Mouse (Mus musculus): ENCODE measurements around the gene Clpb.
"Not testable (repeated sequence)": the region's sequence is repeated elsewhere in the genome, so short reads cannot be mapped to it uniquely, and the experiment has no call there.

The Clpb gene

GRCm38 (mm10) chr7:101663514-101664159 lies at the start of gene Clpb:
Clpb (plus strand) TSS chr7:101663633.
- DNase-seq (ENCODE audit: low read depth, low spot score) = peak; percentile 98

DNA sequence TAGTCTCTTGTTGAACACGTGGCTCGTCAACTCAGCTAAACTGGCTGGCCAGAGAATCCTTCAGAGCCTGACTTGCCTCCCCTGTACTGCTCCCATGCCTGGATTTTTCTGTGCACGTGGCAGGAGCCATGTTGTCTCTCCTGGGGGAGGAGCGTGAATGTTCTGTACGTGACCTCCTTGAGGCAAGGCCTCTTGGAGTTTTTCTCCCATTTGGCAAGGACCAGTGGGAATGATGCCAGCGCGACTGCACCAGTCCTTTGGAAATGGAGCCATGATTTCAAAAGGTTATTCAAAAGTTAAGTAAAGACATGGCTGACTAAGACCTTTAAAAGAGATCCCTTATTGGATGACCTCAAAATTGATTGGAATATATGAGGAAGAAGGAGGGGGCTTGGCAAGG lies 48.0 kb upstream of the Clpb start:
- no peak for DNase-seq (ENCODE audit: low read depth, low spot score)

DNA sequence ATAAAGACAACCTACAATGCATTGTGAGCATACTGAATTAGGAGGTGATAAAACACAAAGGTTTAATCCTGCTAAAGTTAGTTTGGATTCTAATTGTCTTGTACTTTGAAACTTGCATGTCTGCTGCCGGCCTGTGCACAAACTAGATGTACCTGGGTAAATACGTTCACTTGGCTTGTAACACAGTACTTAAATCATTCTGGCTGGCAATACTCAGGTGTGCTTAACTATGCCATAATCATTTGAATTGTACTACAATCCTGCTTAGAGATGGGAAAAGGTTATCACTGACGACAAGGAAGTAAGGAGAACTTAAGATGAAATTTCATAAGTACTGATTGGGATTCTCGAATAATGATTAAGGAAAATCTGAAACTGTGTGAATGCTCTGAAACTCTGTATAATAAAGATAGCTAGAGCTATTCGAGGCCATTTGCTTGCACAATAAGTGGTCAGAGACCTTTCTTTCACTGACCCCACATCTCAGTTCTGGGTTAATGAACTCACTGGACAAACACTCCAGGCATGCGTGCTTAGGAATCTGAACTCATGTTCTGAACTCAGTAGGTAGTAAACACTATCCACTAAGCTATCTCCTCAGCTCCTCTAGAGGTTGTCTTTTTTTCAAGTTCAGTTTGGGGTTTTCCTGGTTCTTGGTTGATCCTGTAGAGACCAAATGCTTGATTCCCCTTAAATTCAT lies 47.1 kb upstream of the Clpb start:
- DNase-seq (ENCODE audit: low read depth, low spot score) = no peak

DNA sequence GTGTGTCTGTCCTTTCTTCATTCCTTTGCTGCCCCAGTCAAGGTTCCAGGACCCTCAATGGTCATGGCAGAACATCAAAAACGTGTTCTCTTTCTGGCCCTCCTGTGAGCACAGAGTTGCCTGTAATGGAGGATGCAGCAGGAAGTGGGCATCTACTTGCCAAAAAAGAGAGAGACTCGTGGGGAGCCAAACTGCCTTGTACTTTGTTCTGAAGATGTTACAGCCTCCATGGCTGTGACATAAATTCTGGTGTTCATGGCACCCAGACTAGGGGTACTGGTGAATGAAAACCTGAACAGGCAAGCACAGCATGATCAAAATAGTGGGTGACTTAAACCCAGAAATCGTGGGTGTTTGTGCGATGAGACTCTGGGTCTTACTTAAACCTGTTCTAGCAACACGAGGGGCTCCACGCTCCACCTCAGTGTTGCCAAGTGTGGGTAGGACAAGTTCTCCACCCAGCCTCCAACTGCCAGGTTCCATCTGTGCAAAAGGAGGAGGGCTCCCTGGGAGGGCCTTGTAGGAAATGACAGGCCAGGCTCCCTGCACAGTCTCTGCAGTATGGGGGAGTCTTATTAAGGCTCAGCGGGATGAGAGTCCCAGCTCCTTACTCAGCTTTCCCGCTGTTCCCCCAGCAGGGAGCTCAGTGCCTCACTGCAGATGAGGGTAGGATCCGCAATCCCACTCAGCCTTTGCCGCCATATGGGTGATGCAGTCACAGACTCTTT lies 45.8 kb upstream of the Clpb start:
- no peak for DNase-seq (ENCODE audit: low read depth, low spot score)

GRCm38 (mm10) chr7:101618273-101618672 lies 45.2 kb upstream of the Clpb start:
- DNase-seq (ENCODE audit: low read depth, low spot score) = no peak

GRCm38 (mm10) chr7:101620373-101620772 lies 43.1 kb upstream of the Clpb start:
- peak; percentile 39 for DNase-seq (ENCODE audit: low read depth, low spot score)

GRCm38 (mm10) chr7:101621861-101622260 lies 41.6 kb upstream of the Clpb start:
- not testable (repeated sequence) for DNase-seq (ENCODE audit: low read depth, low spot score)

- no peak for DNase-seq (ENCODE audit: low read depth, low spot score)
Observed at GRCm38 (mm10) chr7:101624283-101624682, 39.1 kb upstream of the Clpb start.

- DNase-seq (ENCODE audit: low read depth, low spot score) = not testable (repeated sequence)
Observed at GRCm38 (mm10) chr7:101627166-101627565, 36.3 kb upstream of the Clpb start.

GRCm38 (mm10) chr7:101628481-101628880 lies 35.0 kb upstream of the Clpb start:
- no peak for DNase-seq (ENCODE audit: low read depth, low spot score)

DNA sequence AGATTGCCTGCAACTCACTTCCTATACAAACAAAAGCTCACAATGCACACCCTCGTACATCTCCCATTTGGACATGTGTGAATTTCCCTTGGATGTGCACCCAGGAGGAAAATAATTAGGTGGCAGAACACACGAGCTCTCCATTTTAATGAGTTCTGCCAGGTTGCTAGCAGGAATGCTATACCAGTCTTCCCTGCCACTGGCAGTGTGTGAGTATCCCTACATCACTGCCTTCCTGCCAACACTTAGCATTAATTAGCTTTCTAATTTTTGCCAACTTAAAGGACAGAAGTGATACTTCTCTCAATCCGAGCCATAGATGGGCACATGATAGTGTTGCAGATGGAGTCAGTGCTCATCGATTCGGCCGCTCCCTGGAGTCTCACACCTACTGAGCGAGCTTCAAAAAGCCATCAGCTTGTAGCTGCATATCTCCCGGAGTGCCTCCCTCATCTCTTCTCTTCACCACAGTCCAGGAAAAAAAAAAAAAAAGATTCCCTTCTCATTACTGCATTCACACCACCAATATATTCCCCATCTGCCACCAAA lies 29.7 kb upstream of the Clpb start:
- DNase-seq (ENCODE audit: low read depth, low spot score) = no peak

- no peak for DNase-seq (ENCODE audit: low read depth, low spot score)
Observed at GRCm38 (mm10) chr7:101634513-101634912, 28.9 kb upstream of the Clpb start.

- DNase-seq (ENCODE audit: low read depth, low spot score) = no peak
Observed at GRCm38 (mm10) chr7:101636056-101636455, 27.4 kb upstream of the Clpb start.

DNA sequence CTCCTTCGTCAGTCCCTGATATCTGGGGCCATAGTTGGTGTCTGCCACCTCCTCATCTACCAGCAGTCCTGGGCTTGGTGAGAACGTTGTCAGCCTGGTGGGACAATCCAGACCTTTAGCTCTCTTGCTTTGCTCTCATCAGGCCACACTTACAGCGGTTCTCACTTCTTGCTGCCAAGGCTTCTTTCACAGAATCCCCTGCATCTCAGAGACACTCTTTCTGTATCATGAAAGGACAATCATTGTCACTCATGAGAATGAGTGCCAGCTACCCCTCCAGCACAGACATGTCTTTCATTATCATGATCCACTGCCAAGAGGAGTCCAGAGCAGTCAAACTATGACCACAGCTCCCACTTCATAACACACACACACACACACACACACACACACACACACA lies 19.6 kb upstream of the Clpb start:
- no peak for DNase-seq (ENCODE audit: low read depth, low spot score)

- no peak for DNase-seq (ENCODE audit: low read depth, low spot score)
Observed at GRCm38 (mm10) chr7:101649729-101650128, 13.7 kb upstream of the Clpb start.

- DNase-seq (ENCODE audit: low read depth, low spot score) = no peak
Observed at GRCm38 (mm10) chr7:101650565-101650964, 12.9 kb upstream of the Clpb start.

DNA sequence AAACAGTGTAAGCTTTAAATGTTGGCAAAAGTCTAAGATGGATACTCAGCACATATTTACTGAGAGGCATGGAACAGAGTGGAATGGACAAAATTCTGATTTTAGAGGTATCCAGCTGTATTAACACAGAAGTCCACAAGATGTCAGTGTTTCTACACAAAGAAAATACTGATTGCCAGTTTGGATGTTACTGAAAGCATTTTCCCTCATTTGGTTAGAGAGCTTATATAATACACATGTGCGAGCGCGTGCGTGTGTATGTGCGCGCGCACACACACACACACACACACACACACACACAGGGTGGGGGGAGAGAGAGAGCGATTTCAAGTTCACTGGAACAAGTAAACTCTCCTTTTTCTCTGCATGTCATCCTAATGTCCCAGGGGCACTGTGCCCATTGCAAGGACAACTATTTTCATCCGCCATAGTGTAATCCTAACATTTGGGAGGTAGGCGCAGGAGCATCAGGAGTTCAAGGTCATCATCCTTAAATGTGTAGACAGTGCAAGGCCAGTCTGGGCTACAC lies 9.7 kb upstream of the Clpb start:
- DNase-seq (ENCODE audit: low read depth, low spot score) = peak; percentile 45

GRCm38 (mm10) chr7:101654936-101655335 lies 8.5 kb upstream of the Clpb start:
- DNase-seq (ENCODE audit: low read depth, low spot score) = no peak

DNA sequence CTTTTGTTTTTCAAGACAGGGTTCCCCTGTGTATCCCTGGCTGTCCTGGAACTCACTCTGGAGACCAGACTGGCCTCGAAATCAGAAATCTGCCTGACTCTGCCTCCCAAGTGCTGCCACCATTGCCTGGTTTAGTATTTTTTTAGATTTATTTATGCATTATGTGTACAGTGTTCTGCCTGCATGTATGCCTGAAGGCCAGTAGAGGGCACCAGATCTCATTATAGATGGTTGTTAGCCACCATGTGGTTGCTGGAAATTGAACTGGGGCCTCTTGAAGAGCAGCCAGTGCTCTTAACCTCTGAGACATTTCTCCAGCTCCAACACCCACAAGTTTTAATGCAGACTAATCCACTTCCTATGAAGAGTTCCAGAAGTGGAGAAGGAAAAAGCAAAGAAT lies 1.4 kb upstream of the Clpb start:
- no peak for DNase-seq (ENCODE audit: low read depth, low spot score)

- DNase-seq (ENCODE audit: low read depth, low spot score) = peak; percentile 52
Observed at GRCm38 (mm10) chr7:101666581-101666980, 3.1 kb downstream of the Clpb start.

GRCm38 (mm10) chr7:101671601-101672280 lies 8.3 kb downstream of the Clpb start:
- DNase-seq (ENCODE audit: low read depth, low spot score) = no peak

DNA sequence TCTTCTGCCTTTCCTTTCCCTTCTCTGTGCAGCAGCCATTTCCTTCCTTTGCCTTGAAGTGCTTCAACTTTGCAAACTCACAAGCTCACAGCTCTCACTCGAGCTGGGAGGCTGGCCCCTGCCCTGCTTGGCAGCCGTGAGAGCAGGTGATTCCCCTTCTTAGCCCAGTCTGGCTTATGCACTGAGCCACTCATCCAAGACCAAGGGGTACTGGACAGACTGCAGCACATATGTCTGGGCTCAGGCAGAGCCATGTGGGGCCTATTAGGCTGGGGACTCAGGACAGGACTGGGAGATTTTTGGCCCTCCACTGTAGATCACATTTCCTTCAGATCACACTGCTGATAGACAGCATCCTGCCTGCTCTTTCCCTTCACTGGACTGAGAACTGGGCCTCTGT lies 10.1 kb downstream of the Clpb start:
- no peak for DNase-seq (ENCODE audit: low read depth, low spot score)

Measured in forelimb bud, embryonic 11.5 days (tissue).